In genomic region chr11:94936851-94937295, GRCm38 (mm10) we compare ENCODE assay signal across 8 mouse cellular contexts. TPM values are rescaled to one million over a fixed set of nuclear protein-coding genes. Genes with fewer than 3 reads are reported as not detected.
A peak's percentile ranks its signal among the peaks of the same experiment; 100 is the strongest.
DNase-seq lines count a peak whose midpoint lies in the region; ATAC-seq and TF ChIP-seq lines count a peak whose summit lies in the region.

No protein-coding gene starts in this region.

- in situ Hi-C loops in CH12.LX (cut with MboI; ENCODE audit: low pct_ligation_motif_present, low pct_unique_long_range_greater_than_20kb, low sequenced_read_pairs), result loop anchor here (5.0 to 10.0 kb wide), 3 partner anchors 35 to 202 kb away; no protein-coding TSS in a partner anchor

- no peak overlapping the region for H3K27ac ChIP-seq in CH12.LX (ENCODE audit: insufficient read depth, low read depth)
- H3K27ac ChIP-seq in forebrain, embryonic 10.5 days, result peak overlapping the region; percentile 62
- H3K27ac ChIP-seq in heart, embryonic 15.5 days, result peak overlapping the region; percentile 80
- H3K27ac ChIP-seq in liver, embryonic 12.5 days, result peak overlapping the region; percentile 58; the same call in 1 of the 2 replicates
- H3K27ac ChIP-seq in stomach, embryonic 14.5 days (ENCODE audit: low read length), result peak overlapping the region; percentile 96

- TF ChIP-seq EP300 in CH12.LX (IDR thresholded peaks at IDR 0.05; ENCODE audit: low read length), result no peak

- no peaks in the 10 kb centered on the region for H3K9me3 ChIP-seq in CH12.LX (replicated peaks; ENCODE audit: low read length)
- H3K9me3 ChIP-seq in forebrain, embryonic 10.5 days, result no peaks in the 10 kb centered on the region
- no peaks in the 10 kb centered on the region for H3K9me3 ChIP-seq in heart, embryonic 15.5 days (replicated peaks)
- no peaks in the 10 kb centered on the region for H3K9me3 ChIP-seq in liver, embryonic 12.5 days (replicated peaks)
- H3K9me3 ChIP-seq in stomach, embryonic 14.5 days (ENCODE audit: control insufficient read depth, low read depth, low read length), result no peaks in the 10 kb centered on the region

- TF ChIP-seq POLR2A in CH12.LX (IDR thresholded peaks at IDR 0.05; ENCODE audit: low read depth, low read length), result no peak

- peak; percentile 51 for ATAC-seq in heart, embryonic 15.5 days (replicated peaks; ENCODE audit: insufficient number of reproducible peaks, insufficient read depth, low FRiP score, low read depth)
- peak; percentile 57 for ATAC-seq in liver, embryonic 12.5 days
- ATAC-seq in stomach, embryonic 14.5 days (ENCODE audit: insufficient number of reproducible peaks, insufficient read depth, low FRiP score, low read depth), result peak; percentile 63

- peaks cover 95% of the 10 kb centered on the region for H3K27me3 ChIP-seq in CH12.LX (replicated peaks)
- peaks cover 98% of the 10 kb centered on the region for H3K27me3 ChIP-seq in forebrain, embryonic 10.5 days (ENCODE audit: poor library complexity, severe bottlenecking)
- H3K27me3 ChIP-seq in heart, embryonic 15.5 days, result peaks cover 65% of the 10 kb centered on the region
- H3K27me3 ChIP-seq in liver, embryonic 12.5 days (replicated peaks), result peaks cover 99% of the 10 kb centered on the region
- H3K27me3 ChIP-seq in stomach, embryonic 14.5 days (ENCODE audit: control insufficient read depth, insufficient read depth, low read length), result no peaks in the 10 kb centered on the region

- H3K36me3 ChIP-seq in CH12.LX (replicated peaks in 1 of 2; ENCODE audit: control insufficient read depth in 1 of 2, insufficient read depth in 1 of 2, low read length in 1 of 2), result no peaks in the 10 kb centered on the region
- no peaks in the 10 kb centered on the region for H3K36me3 ChIP-seq in forebrain, embryonic 10.5 days (replicated peaks)
- H3K36me3 ChIP-seq in heart, embryonic 15.5 days, result no peaks in the 10 kb centered on the region
- no peaks in the 10 kb centered on the region for H3K36me3 ChIP-seq in liver, embryonic 12.5 days
- peaks cover 36% of the 10 kb centered on the region for H3K36me3 ChIP-seq in stomach, embryonic 14.5 days (ENCODE audit: control insufficient read depth, insufficient read depth, low read length)

- H3K9ac ChIP-seq in CH12.LX (ENCODE audit: insufficient read depth, low read depth), result no peak overlapping the region; the same call in 1 of the 2 replicates
- H3K9ac ChIP-seq in heart, embryonic 15.5 days, result peak overlapping the region; percentile 60
- H3K9ac ChIP-seq in liver, embryonic 12.5 days, result no peak overlapping the region; the same call in 1 of the 2 replicates
- H3K9ac ChIP-seq in stomach, embryonic 14.5 days (replicated peaks; ENCODE audit: low read depth, low read length), result peak overlapping the region; percentile 92

- dilution Hi-C loops in CH12.LX (cut with MboI; ENCODE audit: extremely low pct_ligation_motif_present, extremely low pct_unique_long_range_greater_than_20kb, low sequenced_read_pairs), result no loop called here

- H3K4me3 ChIP-seq in CH12.LX (replicated peaks in 1 of 3; ENCODE audit: low read depth in 2 of 3, low read length in 2 of 3, poor library complexity in 1 of 3), result no peak overlapping the region
- peak overlapping the region; percentile 51 for H3K4me3 ChIP-seq in forebrain, embryonic 10.5 days
- peak overlapping the region; percentile 57 for H3K4me3 ChIP-seq in heart, embryonic 15.5 days
- peak overlapping the region; percentile 37 for H3K4me3 ChIP-seq in liver, embryonic 12.5 days
- peak overlapping the region; percentile 53 for H3K4me3 ChIP-seq in stomach, embryonic 14.5 days (ENCODE audit: low read depth, low read length)

- TF ChIP-seq CTCF in CH12.LX (conservative IDR thresholded peaks at IDR 0.05 in 1 of 2, IDR thresholded peaks at IDR 0.05 in 1 of 2; ENCODE audit: low read depth in 2 of 2, low read length in 2 of 2), result peak; percentile 94 to 98

- no peaks in the 10 kb centered on the region for H3K79me2 ChIP-seq in CH12.LX (replicated peaks; ENCODE audit: control insufficient read depth, extremely low read depth, insufficient read depth, poor library complexity, severe bottlenecking)

- DNase-seq in CH12.LX (ENCODE audit: extremely low read depth), result peak; percentile 90
- DNase-seq in c-Kit-negative CD71-positive TER-119-positive erythroid progenitor cells, embryonic 14.5 days (ENCODE audit: low read depth, low spot score), result peak; percentile 62
- peak; percentile 90 for DNase-seq in forebrain, embryonic 10.5 days (ENCODE audit: extremely low spot score, low spot score)
- DNase-seq in kidney, postnatal 14 days, result peak; percentile 93
- DNase-seq in natural killer cell, adult 2 months (ENCODE audit: low spot score in 2 of 2), result peak; percentile 77 to 82

- under 1% methylated on average over 17 of the region's 17 CpGs for WGBS in forebrain, embryonic 10.5 days
- 0% methylated on average over 14 of the region's 17 CpGs for WGBS in heart, embryonic 15.5 days
- 0% methylated on average over 17 of the region's 17 CpGs for WGBS in liver, embryonic 12.5 days (ENCODE audit: insufficient replicate concordance)
- WGBS in stomach, embryonic 14.5 days, result 2% methylated on average over 17 of the region's 17 CpGs

- H3K4me1 ChIP-seq in CH12.LX (ENCODE audit: control insufficient read depth in 1 of 2, insufficient read depth in 2 of 2), result peaks cover 13 to 26% of the 10 kb centered on the region in 2 experiments
- H3K4me1 ChIP-seq in forebrain, embryonic 10.5 days, result peaks cover 52% of the 10 kb centered on the region
- peaks cover 38% of the 10 kb centered on the region for H3K4me1 ChIP-seq in heart, embryonic 15.5 days (replicated peaks)
- H3K4me1 ChIP-seq in liver, embryonic 12.5 days, result peaks cover 14% of the 10 kb centered on the region
- H3K4me1 ChIP-seq in stomach, embryonic 14.5 days (ENCODE audit: control insufficient read depth, insufficient read depth, low read length), result peaks cover 38% of the 10 kb centered on the region

- H3K4me2 ChIP-seq in CH12.LX (ENCODE audit: insufficient read depth, low read depth, poor library complexity, severe bottlenecking), result peak overlapping the region; percentile 96
- peak overlapping the region; percentile 81 for H3K4me2 ChIP-seq in heart, embryonic 15.5 days
- H3K4me2 ChIP-seq in liver, embryonic 12.5 days, result peak overlapping the region; percentile 64
- peak overlapping the region; percentile 78 for H3K4me2 ChIP-seq in stomach, embryonic 14.5 days (replicated peaks; ENCODE audit: low read depth, low read length)

- peak; percentile 96 for TF ChIP-seq RAD21 in CH12.LX (IDR thresholded peaks at IDR 0.05; ENCODE audit: low read depth, low read length)

TF ChIP-seq in CH12.LX, 34 proteins besides CTCF, POLR2A, EP300 and RAD21 (continues in another document):
- TF ChIP-seq TBP (conservative IDR thresholded peaks at IDR 0.05; ENCODE audit: low read depth, low read length) (no peak), ELF1 (IDR thresholded peaks at IDR 0.05; ENCODE audit: low read depth, low read length) (no peak), NRF1 (IDR thresholded peaks at IDR 0.05; ENCODE audit: low read depth, low read length) (no peak), CHD2 (IDR thresholded peaks at IDR 0.05; ENCODE audit: low read length) (no peak), USF2 (conservative IDR thresholded peaks at IDR 0.05; ENCODE audit: low read depth, low read length) (no peak), ZC3H11A (IDR thresholded peaks at IDR 0.05; ENCODE audit: low read depth, low read length) (peak; percentile 28; the same call in 1 of the 2 replicates), MAZ (IDR thresholded peaks at IDR 0.05; ENCODE audit: low read depth, low read length) (no peak), JUN (IDR thresholded peaks at IDR 0.05; ENCODE audit: insufficient read depth, low read depth, low read length) (no peak), JUND (conservative IDR thresholded peaks at IDR 0.05; ENCODE audit: low read depth, low read length) (0 out of 2 replicates have a peak, but pooled peaks have one; percentile 36), TCF12 (IDR thresholded peaks at IDR 0.05; ENCODE audit: low read depth, low read length) (no peak)

RNA-seq across cellular contexts. Expression of gene Col1a1, which starts 0.8 kb away (rescaled TPM):
- 0.13 TPM in 2 replicates for total RNA-seq in CH12.LX (2012; rRNA removed)
- total RNA-seq in CH12.LX (2014; rRNA removed), result not detected in 2 replicates
- 0.11 and 0.16 TPM in 2 replicates for polyA plus RNA-seq in CH12.LX (2012; ENCODE audit: insufficient read length, low read depth)
- polyA plus RNA-seq in forebrain, embryonic 10.5 days (2016; fragmentation: Nextera tagmentation; extraction: Ambion mirVana), result 62.2 and 65.3 TPM in 2 replicates
- polyA plus RNA-seq in heart, embryonic 15.5 days (2015; fragmentation: Nextera tagmentation; extraction: Ambion mirVana), result 825 and 1,122 TPM in 2 replicates
- polyA plus RNA-seq in liver, embryonic 12.5 days (2016; fragmentation: Nextera tagmentation; extraction: Ambion mirVana), result 135 and 153 TPM in 2 replicates
- 1,157 and 1,247 TPM in 2 replicates for polyA plus RNA-seq in stomach, embryonic 14.5 days (2014; fragmentation: Nextera tagmentation; extraction: Ambion mirVana)

RNA-seq across cellular contexts. Expression of gene Hils1, which starts 30.5 kb away (rescaled TPM):
- total RNA-seq in CH12.LX (2012; rRNA removed), result not detected in 2 replicates
- total RNA-seq in CH12.LX (2014; rRNA removed), result not detected in 2 replicates
- polyA plus RNA-seq in CH12.LX (2012; ENCODE audit: insufficient read length, low read depth), result not detected in 2 replicates
- polyA plus RNA-seq in forebrain, embryonic 10.5 days (2016; fragmentation: Nextera tagmentation; extraction: Ambion mirVana), result not detected in 2 replicates
- polyA plus RNA-seq in heart, embryonic 15.5 days (2015; fragmentation: Nextera tagmentation; extraction: Ambion mirVana), result 0.15 and 0.22 TPM in 2 replicates
- polyA plus RNA-seq in liver, embryonic 12.5 days (2016; fragmentation: Nextera tagmentation; extraction: Ambion mirVana), result not detected in 2 replicates
- polyA plus RNA-seq in stomach, embryonic 14.5 days (2014; fragmentation: Nextera tagmentation; extraction: Ambion mirVana), result not detected in 2 replicates

RNA-seq across cellular contexts. Expression of gene Sgca, which starts 39.3 kb away (rescaled TPM):
- 0.08 and 0.34 TPM in 2 replicates for total RNA-seq in CH12.LX (2012; rRNA removed)
- not detected in 2 replicates for total RNA-seq in CH12.LX (2014; rRNA removed)
- 0.39 and 0.45 TPM in 2 replicates for polyA plus RNA-seq in CH12.LX (2012; ENCODE audit: insufficient read length, low read depth)
- polyA plus RNA-seq in forebrain, embryonic 10.5 days (2016; fragmentation: Nextera tagmentation; extraction: Ambion mirVana), result not detected in 2 replicates
- 22.1 and 24.7 TPM in 2 replicates for polyA plus RNA-seq in heart, embryonic 15.5 days (2015; fragmentation: Nextera tagmentation; extraction: Ambion mirVana)
- polyA plus RNA-seq in liver, embryonic 12.5 days (2016; fragmentation: Nextera tagmentation; extraction: Ambion mirVana), result 0.17 TPM in 1 of 2 replicates, not detected in the other
- 0.30 and 0.46 TPM in 2 replicates for polyA plus RNA-seq in stomach, embryonic 14.5 days (2014; fragmentation: Nextera tagmentation; extraction: Ambion mirVana)

RNA-seq across cellular contexts. Expression of gene Ppp1r9b, which starts 54.0 kb away (rescaled TPM):
- total RNA-seq in CH12.LX (2012; rRNA removed) (21.2 and 21.8 TPM in 2 replicates), CH12.LX (2014; rRNA removed) (5.7 and 7.8 TPM in 2 replicates)
- polyA plus RNA-seq in CH12.LX (2012; ENCODE audit: insufficient read length, low read depth), result 20.3 and 21.2 TPM in 2 replicates
- polyA plus RNA-seq in forebrain, embryonic 10.5 days (2016; fragmentation: Nextera tagmentation; extraction: Ambion mirVana), result 8.7 and 10.7 TPM in 2 replicates
- polyA plus RNA-seq in heart, embryonic 15.5 days (2015; fragmentation: Nextera tagmentation; extraction: Ambion mirVana), result 5.0 and 6.6 TPM in 2 replicates
- 13.4 and 14.1 TPM in 2 replicates for polyA plus RNA-seq in liver, embryonic 12.5 days (2016; fragmentation: Nextera tagmentation; extraction: Ambion mirVana)
- 13.5 and 14.4 TPM in 2 replicates for polyA plus RNA-seq in stomach, embryonic 14.5 days (2014; fragmentation: Nextera tagmentation; extraction: Ambion mirVana)

Comparison
In these comparisons a context has a peak if more than half of its experiments do, and no peak if none do; other contexts are left out.
1. H3K4me3 ChIP-seq: peak in forebrain, embryonic 10.5 days (single experiment), heart, embryonic 15.5 days (single experiment), liver, embryonic 12.5 days (single experiment) and stomach, embryonic 14.5 days (single experiment); none in CH12.LX (0 of 3).
2. H3K9ac ChIP-seq: peak in heart, embryonic 15.5 days (single experiment) and stomach, embryonic 14.5 days (single experiment); none in CH12.LX (single experiment) and liver, embryonic 12.5 days (single experiment).
3. RNA of gene Col1a1, which starts 0.8 kb away (polyA plus RNA-seq): 1,157 to 1,247 TPM in stomach, embryonic 14.5 days, 825 to 1,122 TPM in heart, embryonic 15.5 days, 135 to 153 TPM in liver, embryonic 12.5 days and 62.2 to 65.3 TPM in forebrain, embryonic 10.5 days; 0.11 to 0.16 TPM in CH12.LX; every median in the first group is over 10 times any median in the second.
4. RNA of gene Sgca, which starts 39.3 kb away (polyA plus RNA-seq): 22.1 to 24.7 TPM in heart, embryonic 15.5 days; 0.39 to 0.45 TPM in CH12.LX, 0.30 to 0.46 TPM in stomach, embryonic 14.5 days, 0.17 TPM in liver, embryonic 12.5 days and not detected in forebrain, embryonic 10.5 days; every median in the first group is over 10 times any median in the second.
5. Peak in every context shown above with its lines, with median percentiles within 50 percentile points of each other: DNase-seq, H3K4me2 ChIP-seq and ATAC-seq.